Mouse (Mus musculus): ENCODE results near the gene Abhd17a. TPM values are rescaled to one million over a fixed set of nuclear protein-coding genes. Genes with fewer than 3 reads are reported as not detected.

The Abhd17a gene
- polyA plus RNA-seq, 1 experiment from 2014 or later = 79.5 TPM

- no peak for ATAC-seq (replicated peaks; ENCODE audit: extremely low read depth, insufficient read depth, low FRiP score)
- Histone ChIP-seq H3K9ac (ENCODE audit: low read length) (no peak overlapping the region; the same call in 1 of the 2 replicates), H3K36me3 (ENCODE audit: control insufficient read depth, insufficient read depth) (peaks cover 10% of the 10 kb centered on the region), H3K4me2 (ENCODE audit: low read depth, low read length) (no peak overlapping the region), H3K27me3 (ENCODE audit: control insufficient read depth, insufficient read depth, low read length) (no peaks in the 10 kb centered on the region), H3K9me3 (replicated peaks; ENCODE audit: control insufficient read depth, low read length) (no peaks in the 10 kb centered on the region), H3K4me1 (ENCODE audit: control insufficient read depth, insufficient read depth, low read length) (peaks cover 28% of the 10 kb centered on the region), H3K27ac (ENCODE audit: low read length) (no peak overlapping the region), H3K4me3 (ENCODE audit: low read length) (no peak overlapping the region)
- 87% methylated on average over 5 of the region's 5 CpGs for WGBS
Observed at GRCm38 (mm10) chr10:80583047-80583446, 7.1 kb downstream of the Abhd17a start.

GRCm38 (mm10) chr10:80578911-80579310 is 11.2 kb downstream of the Abhd17a start:
- peak overlapping the region; percentile 89 for H3K27ac ChIP-seq (ENCODE audit: low read length)
- H3K36me3 ChIP-seq (ENCODE audit: control insufficient read depth, insufficient read depth) = peaks cover 5% of the 10 kb centered on the region
- no peak for ATAC-seq (replicated peaks; ENCODE audit: extremely low read depth, insufficient read depth, low FRiP score)
- no peaks in the 10 kb centered on the region for H3K27me3 ChIP-seq (ENCODE audit: control insufficient read depth, insufficient read depth, low read length)
- H3K9ac ChIP-seq (ENCODE audit: low read length) = peak overlapping the region; percentile 56
- peak overlapping the region; percentile 79 for H3K4me3 ChIP-seq (ENCODE audit: low read length)
- WGBS = 9% methylated on average over 8 of the region's 8 CpGs
- peaks cover 19% of the 10 kb centered on the region for H3K4me1 ChIP-seq (ENCODE audit: control insufficient read depth, insufficient read depth, low read length)
- peak overlapping the region; percentile 81 for H3K4me2 ChIP-seq (ENCODE audit: low read depth, low read length)
- no peaks in the 10 kb centered on the region for H3K9me3 ChIP-seq (replicated peaks; ENCODE audit: control insufficient read depth, low read length)

- peak overlapping the region; percentile 89 for H3K27ac ChIP-seq (ENCODE audit: low read length)
- peak overlapping the region; percentile 50 for H3K9ac ChIP-seq (ENCODE audit: low read length)
- peak; percentile 24 for ATAC-seq (replicated peaks; ENCODE audit: extremely low read depth, insufficient read depth, low FRiP score)
- H3K4me3 ChIP-seq (ENCODE audit: low read length) = peak overlapping the region; percentile 79
- peaks cover 23% of the 10 kb centered on the region for H3K4me1 ChIP-seq (ENCODE audit: control insufficient read depth, insufficient read depth, low read length)
- no peaks in the 10 kb centered on the region for H3K9me3 ChIP-seq (replicated peaks; ENCODE audit: control insufficient read depth, low read length)
- H3K4me2 ChIP-seq (ENCODE audit: low read depth, low read length) = peak overlapping the region; percentile 81
- H3K27me3 ChIP-seq (ENCODE audit: control insufficient read depth, insufficient read depth, low read length) = no peaks in the 10 kb centered on the region
- no peaks in the 10 kb centered on the region for H3K36me3 ChIP-seq (ENCODE audit: control insufficient read depth, insufficient read depth)
- WGBS = under 1% methylated on average over 29 of the region's 29 CpGs
Observed at GRCm38 (mm10) chr10:80578131-80578750, 11.9 kb downstream of the Abhd17a start.

- Histone ChIP-seq H3K9me3 (replicated peaks; ENCODE audit: control insufficient read depth, low read length) (no peaks in the 10 kb centered on the region), H3K4me3 (ENCODE audit: low read length) (peak within 1 kb of the TSS; percentile 79), H3K4me2 (ENCODE audit: low read depth, low read length) (peak within 1 kb of the TSS; percentile 81), H3K9ac (ENCODE audit: low read length) (peak within 1 kb of the TSS; percentile 86), H3K36me3 (ENCODE audit: control insufficient read depth, insufficient read depth) (no peaks in the 10 kb centered on the region), H3K27me3 (ENCODE audit: control insufficient read depth, insufficient read depth, low read length) (no peaks in the 10 kb centered on the region), H3K4me1 (ENCODE audit: control insufficient read depth, insufficient read depth, low read length) (peaks cover 25% of the 10 kb centered on the region), H3K27ac (ENCODE audit: low read length) (peak within 1 kb of the TSS; percentile 89)
- ATAC-seq (replicated peaks; ENCODE audit: extremely low read depth, insufficient read depth, low FRiP score) = peak; percentile 88
- under 1% methylated on average over 81 of the region's 97 CpGs for WGBS
Observed at GRCm38 (mm10) chr10:80577195-80578130, 12.7 kb downstream of the Abhd17a start, which contains the start of gene Klf16. Klf16 (minus strand) TSS chr10:80577321.

GRCm38 (mm10) chr10:80576351-80577194 is 13.6 kb downstream of the Abhd17a start:
- H3K27me3 ChIP-seq (ENCODE audit: control insufficient read depth, insufficient read depth, low read length) = no peaks in the 10 kb centered on the region

GRCm38 (mm10) chr10:80575925-80576324 is 14.2 kb downstream of the Abhd17a start:
- WGBS = 13% methylated on average over 17 of the region's 17 CpGs
- Histone ChIP-seq H3K4me2 (ENCODE audit: low read depth, low read length) (peak overlapping the region; percentile 81), H3K9ac (ENCODE audit: low read length) (peak overlapping the region; percentile 86), H3K36me3 (ENCODE audit: control insufficient read depth, insufficient read depth) (no peaks in the 10 kb centered on the region), H3K4me3 (ENCODE audit: low read length) (peak overlapping the region; percentile 79), H3K27ac (ENCODE audit: low read length) (no peak overlapping the region), H3K4me1 (ENCODE audit: control insufficient read depth, insufficient read depth, low read length) (peaks cover 38% of the 10 kb centered on the region), H3K27me3 (ENCODE audit: control insufficient read depth, insufficient read depth, low read length) (no peaks in the 10 kb centered on the region), H3K9me3 (replicated peaks; ENCODE audit: control insufficient read depth, low read length) (no peaks in the 10 kb centered on the region)
- ATAC-seq (replicated peaks; ENCODE audit: extremely low read depth, insufficient read depth, low FRiP score) = no peak

More at GRCm38 (mm10) chr10:80576351-80577194, 13.6 kb downstream of the Abhd17a start:
- peak overlapping the region; percentile 79 for H3K4me3 ChIP-seq (ENCODE audit: low read length)
- under 1% methylated on average over 93 of the region's 96 CpGs for WGBS
- H3K36me3 ChIP-seq (ENCODE audit: control insufficient read depth, insufficient read depth) = no peaks in the 10 kb centered on the region
- peak overlapping the region; percentile 81 for H3K4me2 ChIP-seq (ENCODE audit: low read depth, low read length)
- peaks cover 31% of the 10 kb centered on the region for H3K4me1 ChIP-seq (ENCODE audit: control insufficient read depth, insufficient read depth, low read length)
- no peaks in the 10 kb centered on the region for H3K9me3 ChIP-seq (replicated peaks; ENCODE audit: control insufficient read depth, low read length)
- ATAC-seq (replicated peaks; ENCODE audit: extremely low read depth, insufficient read depth, low FRiP score) = 0 out of 2 replicates have a peak, but pooled peaks have one; percentile 0
- peak overlapping the region; percentile 86 for H3K9ac ChIP-seq (ENCODE audit: low read length)
- peak overlapping the region; percentile 84 for H3K27ac ChIP-seq (ENCODE audit: low read length)

- H3K27me3 ChIP-seq (ENCODE audit: control insufficient read depth, insufficient read depth, low read length) = no peaks in the 10 kb centered on the region
- peaks cover 48% of the 10 kb centered on the region for H3K4me1 ChIP-seq (ENCODE audit: control insufficient read depth, insufficient read depth, low read length)
- H3K9me3 ChIP-seq (replicated peaks; ENCODE audit: control insufficient read depth, low read length) = no peaks in the 10 kb centered on the region
- no peak overlapping the region for H3K27ac ChIP-seq (ENCODE audit: low read length)
- no peak for ATAC-seq (replicated peaks; ENCODE audit: extremely low read depth, insufficient read depth, low FRiP score)
- H3K9ac ChIP-seq (ENCODE audit: low read length) = no peak overlapping the region
- WGBS = 74% methylated on average over 3 of the region's 3 CpGs
- no peaks in the 10 kb centered on the region for H3K36me3 ChIP-seq (ENCODE audit: control insufficient read depth, insufficient read depth)
- H3K4me3 ChIP-seq (ENCODE audit: low read length) = no peak overlapping the region
- no peak overlapping the region for H3K4me2 ChIP-seq (ENCODE audit: low read depth, low read length)
Observed at GRCm38 (mm10) chr10:80574896-80575295, 15.2 kb downstream of the Abhd17a start.

GRCm38 (mm10) chr10:80573944-80574343 is 16.2 kb downstream of the Abhd17a start:
- Histone ChIP-seq H3K9ac (ENCODE audit: low read length) (peak overlapping the region; percentile 6), H3K4me3 (ENCODE audit: low read length) (no peak overlapping the region), H3K36me3 (ENCODE audit: control insufficient read depth, insufficient read depth) (no peaks in the 10 kb centered on the region), H3K9me3 (replicated peaks; ENCODE audit: control insufficient read depth, low read length) (no peaks in the 10 kb centered on the region), H3K27me3 (ENCODE audit: control insufficient read depth, insufficient read depth, low read length) (no peaks in the 10 kb centered on the region), H3K27ac (ENCODE audit: low read length) (no peak overlapping the region), H3K4me2 (ENCODE audit: low read depth, low read length) (no peak overlapping the region), H3K4me1 (ENCODE audit: control insufficient read depth, insufficient read depth, low read length) (peaks cover 53% of the 10 kb centered on the region)
- ATAC-seq (replicated peaks; ENCODE audit: extremely low read depth, insufficient read depth, low FRiP score) = no peak
- 44% methylated on average over 9 of the region's 9 CpGs for WGBS

All from heart, embryonic 16.5 days (tissue).